Mouse (Mus musculus) kidney, adult 8-10 months (tissue): ENCODE results near the gene Gm9918.
"Not testable (repeated sequence)": the region's sequence is repeated elsewhere in the genome, so short reads cannot be mapped to it uniquely, and the experiment has no call there.

Source experiments
- DNase-seq, 2 experiments: peaks; one replicate each; pipeline ENCODE4 v3.0.0; 2022

Gene Gm9918

GRCm38 (mm10) chr15:102270274-102270960 lies at the start of gene Gm9918:
Gene Gm9918, plus strand, starts transcription at chr15:102270563.
- DNase-seq, result no peak

- no peak for DNase-seq
These were observed 48.0 kb upstream of the Gm9918 start for GRCm38 (mm10) chr15:102222386-102222785.

GRCm38 (mm10) chr15:102224186-102224991 lies 46.0 kb upstream of the Gm9918 start:
- DNase-seq, result peak in 1 of 2 experiments; percentile 83

- no peak for DNase-seq
These were observed 45.3 kb upstream of the Gm9918 start for GRCm38 (mm10) chr15:102224992-102225617.

DNA sequence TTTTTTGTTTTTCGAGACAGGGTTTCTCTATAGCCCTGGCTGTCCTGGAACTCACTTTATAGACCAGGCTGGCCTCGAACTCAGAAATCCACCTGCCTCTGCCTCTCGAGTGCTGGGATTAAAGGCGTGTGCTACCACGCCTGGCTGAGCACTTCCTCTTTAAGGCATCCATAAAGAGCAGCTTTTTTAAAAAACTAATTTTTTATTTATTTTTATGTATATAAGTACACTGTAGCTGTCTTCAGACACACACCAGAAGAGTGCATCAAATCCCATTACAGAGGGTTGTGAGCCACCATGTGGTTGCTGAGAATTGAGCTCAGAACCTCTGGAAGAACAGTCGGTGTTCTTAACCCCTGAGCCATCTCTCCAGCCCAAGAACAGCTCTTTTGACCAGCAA lies 44.7 kb upstream of the Gm9918 start:
- not testable (repeated sequence) for DNase-seq

GRCm38 (mm10) chr15:102230408-102231321 lies 39.7 kb upstream of the Gm9918 start:
- DNase-seq, result no peak

DNA sequence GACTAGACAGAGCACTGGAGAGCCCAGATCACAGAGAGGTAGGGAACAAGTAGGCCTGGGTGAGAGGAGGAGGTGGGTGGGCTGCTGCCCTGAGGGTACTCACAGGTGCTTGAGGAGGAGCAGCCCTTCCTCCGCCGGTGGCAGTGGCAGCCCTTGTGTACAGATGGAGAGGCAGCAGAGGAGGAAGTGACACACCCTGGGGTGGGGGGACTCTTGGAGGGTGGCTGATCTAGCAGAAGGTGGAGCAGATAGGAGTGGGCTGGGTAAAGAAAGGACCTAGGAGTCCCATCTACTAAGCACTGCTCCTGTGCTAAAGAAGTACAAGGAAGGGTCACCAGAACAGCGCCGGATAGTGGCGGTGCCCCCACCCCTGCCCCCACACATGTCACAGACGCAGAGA lies 38.6 kb upstream of the Gm9918 start, which contains the start of gene Itgb7:
TSS of gene Itgb7 (minus strand) at position 197 of the 400 bp plus-strand sequence.
- DNase-seq, result no peak

- DNase-seq, result no peak
These were observed 37.6 kb upstream of the Gm9918 start for GRCm38 (mm10) chr15:102232764-102233163.

DNA sequence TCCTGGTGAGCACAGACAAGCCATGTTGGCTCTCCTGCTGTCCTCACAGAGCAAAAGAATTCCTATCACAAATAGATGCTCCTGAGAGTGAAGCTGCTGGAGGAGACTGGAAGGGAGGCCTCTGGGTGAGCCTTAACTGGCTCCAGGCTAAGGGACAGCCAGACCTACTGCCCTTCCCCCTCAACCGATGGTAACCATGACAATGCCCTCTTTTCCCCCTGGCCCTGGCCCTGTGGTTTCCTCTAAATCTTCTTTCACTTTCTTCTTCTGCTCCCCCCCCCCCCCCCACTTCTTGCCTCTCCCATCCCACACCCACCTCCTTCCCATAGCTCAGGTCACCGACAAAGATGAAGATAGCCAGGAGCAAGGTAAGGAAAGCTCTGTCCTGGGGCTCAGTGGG lies 36.5 kb upstream of the Gm9918 start:
- no peak for DNase-seq

- no peak for DNase-seq
These were observed 34.9 kb upstream of the Gm9918 start for GRCm38 (mm10) chr15:102235371-102236027.

- DNase-seq, result no peak
These were observed 31.7 kb upstream of the Gm9918 start for GRCm38 (mm10) chr15:102238543-102239259.

DNA sequence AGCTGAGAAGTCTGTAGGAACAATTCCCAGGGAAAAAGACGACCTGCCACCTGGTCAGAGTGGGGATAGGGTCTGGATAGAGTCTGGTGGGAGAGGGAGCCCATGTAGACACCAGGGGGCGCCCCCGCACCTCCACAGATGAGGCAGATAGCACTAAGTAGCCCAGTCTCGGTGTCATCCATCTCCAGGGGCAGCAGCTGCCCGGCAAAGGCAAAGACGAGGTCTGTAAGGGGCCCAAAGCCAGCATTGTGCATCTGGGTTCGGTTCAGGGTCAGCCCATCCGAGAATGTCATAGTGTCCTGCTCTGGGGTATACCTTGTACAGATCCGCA lies 31.1 kb upstream of the Gm9918 start:
- peak; percentile 67 to 85 for DNase-seq

DNA sequence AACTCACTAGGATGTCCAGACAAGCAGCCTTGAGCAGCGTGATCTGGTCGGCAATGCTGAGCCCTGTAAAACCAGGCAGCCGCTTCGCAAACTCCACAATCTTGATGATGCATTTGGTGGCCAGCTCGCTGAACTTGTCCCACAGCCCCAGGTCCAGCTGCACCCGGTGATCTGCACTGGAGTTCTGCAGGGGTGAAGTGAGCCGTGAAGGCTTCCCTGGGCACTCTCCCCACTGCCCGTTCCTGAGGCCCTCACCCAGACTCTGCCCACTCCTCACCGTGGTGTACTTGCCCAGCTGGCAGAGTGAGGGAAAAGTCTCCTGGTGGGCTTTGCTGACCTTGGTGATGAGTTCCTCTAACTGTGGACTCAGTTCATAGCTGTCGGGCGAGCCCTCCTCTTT lies 30.5 kb upstream of the Gm9918 start:
- DNase-seq, result no peak

DNA sequence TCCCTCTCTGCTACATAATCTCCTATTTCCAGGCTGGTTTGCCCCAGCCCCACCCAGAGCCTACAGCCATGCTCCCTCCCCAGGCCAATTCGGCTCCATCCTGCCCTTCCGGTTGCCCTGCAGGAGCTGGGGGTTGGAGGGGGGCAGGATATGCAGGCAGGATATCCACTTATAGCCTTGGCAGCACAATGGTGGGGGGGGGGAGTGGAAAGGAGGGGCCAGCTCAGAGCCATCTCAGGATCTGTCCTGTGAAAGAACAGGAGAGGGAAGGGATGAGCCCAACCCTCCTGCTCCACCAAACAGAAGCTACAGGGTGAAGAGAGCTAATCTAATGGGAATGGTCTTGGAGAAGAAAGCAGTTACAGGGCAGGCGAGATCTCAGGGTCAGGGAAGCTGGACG lies 29.8 kb upstream of the Gm9918 start:
- peak; percentile 55 to 62 for DNase-seq

DNA sequence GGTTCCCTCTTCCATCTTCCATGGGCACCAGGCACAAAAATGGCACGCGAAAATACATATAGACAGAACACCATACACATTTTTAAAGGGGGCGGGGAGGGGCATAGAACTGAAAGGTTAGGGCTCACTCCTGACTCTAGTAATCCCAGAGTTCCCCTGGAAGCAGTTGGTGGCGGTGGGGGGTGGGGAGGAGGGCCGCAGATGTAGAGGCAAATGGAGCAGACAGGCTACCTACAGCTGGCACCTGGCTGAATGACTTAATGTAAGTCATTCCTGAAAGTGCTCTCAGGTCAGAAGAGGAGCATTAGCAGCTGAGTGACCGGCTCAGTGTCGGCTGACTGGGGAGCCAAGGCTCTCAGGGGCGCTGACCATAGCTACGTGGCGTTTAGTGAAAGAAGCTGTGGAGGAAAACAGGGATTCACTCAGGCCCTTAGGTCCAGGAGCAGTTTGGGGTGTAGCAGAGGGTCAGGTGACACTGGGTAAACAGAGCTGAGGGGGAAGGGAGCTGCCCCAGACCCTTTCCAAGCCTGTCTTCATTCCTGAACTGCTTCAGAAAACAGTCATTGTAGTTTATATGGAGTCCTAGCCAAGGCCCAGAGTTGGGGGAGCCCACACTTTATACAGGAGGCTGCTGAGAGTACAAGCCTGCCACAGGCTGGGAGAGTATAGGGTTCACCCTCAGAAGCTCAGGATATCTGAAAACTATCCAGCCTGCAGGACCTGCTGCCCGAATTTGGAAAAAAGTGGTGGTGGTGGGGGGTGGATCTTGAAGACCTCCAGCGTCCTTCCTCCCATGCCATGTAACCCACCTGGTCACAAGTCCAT lies 27.7 kb upstream of the Gm9918 start:
- DNase-seq, result no peak

DNA sequence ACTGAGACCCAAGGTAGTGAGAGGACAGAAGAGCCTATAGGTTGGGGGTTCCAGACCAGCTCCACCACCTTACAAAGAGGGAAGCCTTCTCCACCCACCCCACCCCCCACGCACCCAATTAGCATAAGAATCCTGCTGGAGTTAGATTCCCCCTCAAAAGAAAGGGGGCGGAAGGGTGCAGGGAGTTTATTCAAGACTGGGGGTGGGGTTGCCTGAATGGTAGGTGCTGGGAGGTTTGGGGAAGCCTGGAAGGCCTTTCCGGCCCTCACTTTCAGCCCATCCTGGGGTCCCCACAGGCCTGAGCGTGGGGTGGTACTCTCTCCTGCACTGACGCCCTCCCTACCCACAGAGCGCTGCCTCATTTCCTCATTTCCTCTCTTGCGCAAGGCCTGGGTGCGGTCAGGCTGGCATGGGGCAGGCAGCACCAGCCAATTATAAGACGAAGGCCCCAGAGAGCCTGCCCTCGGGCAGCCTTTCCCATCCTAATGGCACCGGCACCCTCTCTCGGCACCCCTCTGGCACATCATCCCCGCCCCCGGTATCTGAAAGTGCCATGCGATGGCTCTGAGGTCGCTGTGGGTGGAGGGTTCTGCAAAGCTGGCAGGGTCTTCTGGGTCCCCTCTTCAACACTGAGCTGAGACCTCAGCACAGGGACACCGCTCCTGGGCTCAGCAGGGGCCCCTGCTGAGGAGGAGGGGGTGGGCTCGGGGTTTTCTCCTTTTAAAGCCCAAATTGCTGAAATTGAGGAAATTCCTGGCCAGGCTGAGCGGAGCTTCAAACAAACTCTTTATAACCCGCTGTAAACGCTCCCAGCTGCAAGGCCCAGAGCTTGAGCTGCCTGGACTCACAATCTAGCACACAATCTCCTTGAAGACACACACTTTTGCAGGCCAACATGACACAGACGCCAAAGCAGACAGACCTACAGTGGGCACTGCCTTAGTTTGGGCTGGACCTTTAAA lies 26.9 kb upstream of the Gm9918 start:
- DNase-seq, result no peak

GRCm38 (mm10) chr15:102244306-102245191 lies 25.8 kb upstream of the Gm9918 start:
- no peak for DNase-seq

DNA sequence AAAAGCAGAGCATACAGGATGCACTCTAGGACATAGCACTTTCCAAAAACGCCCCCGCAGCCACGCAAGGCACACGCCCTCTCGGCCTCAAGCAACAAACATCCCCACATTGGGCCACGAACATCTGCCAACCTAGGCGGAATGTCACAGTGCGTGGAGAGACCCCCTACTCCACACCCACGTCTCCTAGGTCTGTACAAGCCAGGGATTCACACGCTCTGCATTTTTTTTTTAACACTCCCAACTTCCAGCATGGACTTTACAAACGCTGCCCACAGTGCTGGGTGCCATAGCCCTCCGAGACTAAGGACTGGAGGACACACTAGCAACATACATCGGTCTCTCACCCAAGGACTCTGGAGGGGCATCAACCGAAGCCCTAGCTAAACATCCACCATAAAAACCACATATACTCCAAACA lies 24.9 kb upstream of the Gm9918 start:
- no peak for DNase-seq
